Comparison of ENCODE assay signal across 8 mouse cellular contexts in the genomic region with DNA sequence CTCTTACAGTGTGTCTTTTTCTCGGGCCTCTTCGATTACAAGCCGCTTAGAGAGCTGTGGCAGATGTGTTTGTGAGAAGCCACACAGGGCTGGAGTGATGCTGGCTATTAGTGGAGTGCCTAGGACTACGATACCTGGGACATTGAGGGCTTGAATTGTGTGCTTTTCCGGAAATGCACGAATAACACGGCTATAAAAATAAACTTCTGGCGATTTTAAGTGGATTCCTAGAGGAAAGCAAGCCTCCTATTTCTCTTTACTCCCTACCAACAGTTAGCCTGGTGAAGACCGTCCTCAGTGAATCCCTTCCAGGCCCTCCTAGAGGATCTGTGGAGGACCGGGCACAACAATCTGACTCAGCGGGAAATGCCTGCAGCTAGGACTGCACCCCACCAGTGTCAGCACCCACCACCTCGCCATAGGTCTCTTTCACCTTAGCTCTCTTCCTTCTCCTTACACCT.
DNase-seq lines count a peak whose midpoint lies in the region; ATAC-seq and TF ChIP-seq lines count a peak whose summit lies in the region.

No protein-coding gene starts in this region.

- no peaks in the 10 kb centered on the region for H3K9me3 ChIP-seq in embryonic facial prominence, embryonic 11.5 days (replicated peaks; ENCODE audit: control insufficient read depth, low read length)
- no peaks in the 10 kb centered on the region for H3K9me3 ChIP-seq in hindbrain, postnatal 0 days (ENCODE audit: low read length)

- H3K9ac ChIP-seq in embryonic facial prominence, embryonic 11.5 days (replicated peaks; ENCODE audit: low read length), result peak overlapping the region; percentile 68
- no peak overlapping the region for H3K9ac ChIP-seq in hindbrain, postnatal 0 days (replicated peaks; ENCODE audit: low read length)

- no peak for TF ChIP-seq CTCF in hindbrain, postnatal 0 days (IDR thresholded peaks at IDR 0.05; ENCODE audit: low read depth)

- intact Hi-C loops in left cerebral cortex, postnatal 36 days (cut with DNase I), result loop anchor here (5.0 to 10.0 kb wide), 2 partner anchors 1092 to 1145 kb away; partner anchors contain the start of gene Hoxa13

- peak overlapping the region; percentile 92 for H3K27ac ChIP-seq in embryonic facial prominence, embryonic 11.5 days (replicated peaks; ENCODE audit: low read depth, low read length)
- H3K27ac ChIP-seq in hindbrain, postnatal 0 days, result peak overlapping the region; percentile 42; the same call in 1 of the 2 replicates

- WGBS in embryonic facial prominence, embryonic 11.5 days, result 2% methylated on average over 12 of the region's 12 CpGs
- WGBS in hindbrain, postnatal 0 days, result 5% methylated on average over 12 of the region's 12 CpGs

- H3K36me3 ChIP-seq in embryonic facial prominence, embryonic 11.5 days (replicated peaks; ENCODE audit: control insufficient read depth, insufficient read depth, low read depth, low read length), result no peaks in the 10 kb centered on the region
- no peaks in the 10 kb centered on the region for H3K36me3 ChIP-seq in hindbrain, postnatal 0 days (ENCODE audit: insufficient read depth, low read length)

- peak overlapping the region; percentile 15 for H3K4me3 ChIP-seq in embryonic facial prominence, embryonic 11.5 days (ENCODE audit: low read depth, low read length)
- H3K4me3 ChIP-seq in hindbrain, postnatal 0 days (ENCODE audit: low read length), result no peak overlapping the region

- peaks cover 7% of the 10 kb centered on the region for H3K4me1 ChIP-seq in embryonic facial prominence, embryonic 11.5 days (ENCODE audit: control insufficient read depth, insufficient read depth, low read length)
- peaks cover 4% of the 10 kb centered on the region; the same call in 1 of the 2 replicates for H3K4me1 ChIP-seq in hindbrain, postnatal 0 days (ENCODE audit: insufficient read depth, low read length)

- 0 out of 2 replicates have a peak, but pooled peaks have one; percentile 22 for ATAC-seq in embryonic facial prominence, embryonic 11.5 days (replicated peaks; ENCODE audit: insufficient number of reproducible peaks, low FRiP score, low TSS enrichment, low read depth)
- ATAC-seq in hindbrain, postnatal 0 days, result no peak; the same call in 1 of the 2 replicates

- peak; percentile 20 for DNase-seq in gastrocnemius, postnatal 10 days
- DNase-seq in gastrocnemius, adult 8-10 months (ENCODE audit: low spot score in 2 of 2), result no peak
- peak; percentile 58 for DNase-seq in embryonic facial prominence, embryonic 11.5 days (ENCODE audit: low spot score)
- no peak for DNase-seq in hindbrain, postnatal 0 days (ENCODE audit: low spot score)
- DNase-seq in lung, postnatal 36 days, result peak; percentile 38
- DNase-seq in right cerebral cortex, adult 18-20 months, result no peak
- DNase-seq in adrenal gland, postnatal 14 days, result no peak
- no peak for DNase-seq in left cerebral cortex, postnatal 36 days (ENCODE audit: low spot score in 2 of 2)

- H3K27me3 ChIP-seq in embryonic facial prominence, embryonic 11.5 days (ENCODE audit: control insufficient read depth, insufficient read depth, low read length), result peaks cover 8% of the 10 kb centered on the region
- H3K27me3 ChIP-seq in hindbrain, postnatal 0 days (ENCODE audit: insufficient read depth, low read length), result peaks cover 41% of the 10 kb centered on the region

- H3K4me2 ChIP-seq in embryonic facial prominence, embryonic 11.5 days (ENCODE audit: low read depth, low read length), result peak overlapping the region; percentile 37
- peak overlapping the region; percentile 51 for H3K4me2 ChIP-seq in hindbrain, postnatal 0 days (ENCODE audit: low read depth, low read length)

Comparison
In these comparisons a context has a peak if more than half of its experiments do, and no peak if none do; other contexts are left out.
1. DNase-seq: peak in gastrocnemius, postnatal 10 days (single experiment), embryonic facial prominence, embryonic 11.5 days (single experiment) and lung, postnatal 36 days (single experiment); none in gastrocnemius, adult 8-10 months (0 of 2), hindbrain, postnatal 0 days (single experiment), right cerebral cortex, adult 18-20 months (single experiment), adrenal gland, postnatal 14 days (single experiment) and left cerebral cortex, postnatal 36 days (0 of 2).